Mouse (Mus musculus): ENCODE data around the gene Pcdh10. TPM values are rescaled to one million over a fixed set of nuclear protein-coding genes. Genes with fewer than 3 reads are reported as not detected.

The Pcdh10 gene
- total RNA-seq (2021): 100 to 1,000 TPM; 113 to 132 TPM
- long read RNA-seq, full-length matches to known transcripts: 19 of 26 reads
- long read RNA-seq, partial matches to known transcripts: 3 of 26 reads
- long read RNA-seq, other reads (novel, unspliced or antisense): 4 of 26 reads

DNA sequence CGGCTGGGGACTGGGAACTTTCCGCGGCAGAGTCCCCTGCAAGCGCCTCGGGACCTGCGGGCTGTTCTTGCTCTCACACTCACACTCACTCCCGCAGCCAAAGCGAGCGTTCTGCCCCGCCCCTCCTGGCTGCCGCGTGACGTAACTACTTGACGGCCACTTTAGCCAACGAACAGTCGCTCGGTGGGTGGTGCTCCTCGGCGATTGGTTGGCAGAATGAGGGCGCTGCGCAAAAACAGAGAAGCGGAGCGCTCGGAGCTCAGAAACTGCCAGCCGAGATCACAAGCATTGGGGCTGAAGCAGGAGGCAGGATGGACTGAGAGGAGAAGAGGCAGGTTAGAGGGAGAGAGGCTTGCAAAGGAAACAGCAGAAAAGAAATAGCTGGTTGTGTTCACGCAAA, at the start of gene Pcdh10:
Pcdh10 (plus strand) TSS at position 254 of the 400 bp plus-strand sequence.
- DNase-seq (ENCODE audit: low spot score in 2 of 2): peak; percentile 97 to 98

DNA sequence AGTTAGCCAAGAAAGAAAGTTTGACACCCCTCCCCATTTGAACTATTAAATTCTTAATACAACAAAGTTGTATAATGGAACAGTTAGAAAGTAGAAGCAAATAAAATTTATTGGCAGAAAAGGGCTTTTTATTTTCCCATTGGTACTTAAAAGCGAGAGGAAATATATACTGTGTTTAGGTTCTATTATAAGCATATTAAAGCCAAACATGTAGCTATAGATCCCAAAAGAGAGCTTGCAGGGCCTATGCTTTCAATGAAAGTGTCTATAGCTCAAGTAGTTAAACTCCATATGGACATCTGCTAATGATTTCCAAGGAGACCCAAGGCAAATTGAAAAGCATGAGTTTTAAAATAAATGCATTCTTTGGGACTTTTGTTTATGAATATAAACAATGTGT, 22.3 kb upstream of the Pcdh10 start:
- DNase-seq (ENCODE audit: low spot score in 2 of 2): no peak

DNA sequence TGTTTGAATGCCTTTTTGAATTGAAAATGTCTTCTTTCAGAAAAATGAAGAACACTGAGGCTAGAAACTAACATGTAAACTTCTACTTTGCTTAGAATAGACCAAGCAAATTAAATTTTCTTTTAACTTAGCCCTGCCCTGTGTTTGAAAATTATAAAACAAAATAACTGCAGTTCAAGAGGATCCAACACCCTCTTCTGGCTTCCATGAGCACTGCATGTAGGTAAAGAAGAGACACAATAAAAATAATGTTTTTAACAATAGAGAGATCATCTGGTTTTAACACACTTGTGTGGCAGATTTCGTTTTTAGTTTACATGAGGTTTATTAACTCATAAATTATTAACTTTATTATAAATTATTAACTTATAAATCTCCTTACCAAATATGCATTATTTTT, 9.2 kb upstream of the Pcdh10 start:
- DNase-seq (ENCODE audit: low spot score in 2 of 2): no peak

DNA sequence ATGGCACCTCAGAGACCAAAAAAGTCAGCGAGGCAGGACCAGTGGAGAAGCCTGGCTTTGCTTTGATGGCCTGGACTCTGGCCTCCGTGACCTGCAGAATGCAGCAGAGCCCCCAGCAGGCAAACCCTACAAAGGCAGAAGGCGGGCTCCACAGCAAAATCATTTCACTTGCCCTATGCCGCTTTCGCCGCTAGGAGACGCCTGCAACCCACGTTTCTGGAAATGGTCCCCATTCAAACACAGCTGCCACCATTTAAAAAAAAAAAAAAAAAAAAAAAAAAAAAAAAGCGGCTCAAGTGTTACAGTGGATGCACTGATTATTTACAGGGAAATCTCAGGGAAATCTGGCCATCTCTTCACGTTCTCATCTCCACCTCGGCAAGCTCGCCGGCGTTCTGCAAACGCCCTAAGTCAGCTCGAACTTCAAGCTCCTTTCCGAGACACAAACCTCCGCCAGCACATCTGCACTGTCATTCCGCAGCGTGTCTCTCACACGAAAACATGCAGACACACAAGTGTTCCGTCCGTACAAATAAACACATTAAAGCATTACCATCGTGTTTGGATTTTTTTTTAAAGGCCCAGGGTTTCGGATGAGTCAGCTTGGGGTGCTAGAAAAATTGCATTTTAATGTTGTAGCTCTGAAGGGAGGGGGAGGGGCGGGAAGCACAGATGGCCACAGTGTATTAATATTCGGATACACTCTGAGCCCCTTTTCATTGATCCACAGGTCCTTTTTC, 2.3 kb upstream of the Pcdh10 start:
- DNase-seq (ENCODE audit: low spot score in 2 of 2): peak; percentile 85 to 92

DNA sequence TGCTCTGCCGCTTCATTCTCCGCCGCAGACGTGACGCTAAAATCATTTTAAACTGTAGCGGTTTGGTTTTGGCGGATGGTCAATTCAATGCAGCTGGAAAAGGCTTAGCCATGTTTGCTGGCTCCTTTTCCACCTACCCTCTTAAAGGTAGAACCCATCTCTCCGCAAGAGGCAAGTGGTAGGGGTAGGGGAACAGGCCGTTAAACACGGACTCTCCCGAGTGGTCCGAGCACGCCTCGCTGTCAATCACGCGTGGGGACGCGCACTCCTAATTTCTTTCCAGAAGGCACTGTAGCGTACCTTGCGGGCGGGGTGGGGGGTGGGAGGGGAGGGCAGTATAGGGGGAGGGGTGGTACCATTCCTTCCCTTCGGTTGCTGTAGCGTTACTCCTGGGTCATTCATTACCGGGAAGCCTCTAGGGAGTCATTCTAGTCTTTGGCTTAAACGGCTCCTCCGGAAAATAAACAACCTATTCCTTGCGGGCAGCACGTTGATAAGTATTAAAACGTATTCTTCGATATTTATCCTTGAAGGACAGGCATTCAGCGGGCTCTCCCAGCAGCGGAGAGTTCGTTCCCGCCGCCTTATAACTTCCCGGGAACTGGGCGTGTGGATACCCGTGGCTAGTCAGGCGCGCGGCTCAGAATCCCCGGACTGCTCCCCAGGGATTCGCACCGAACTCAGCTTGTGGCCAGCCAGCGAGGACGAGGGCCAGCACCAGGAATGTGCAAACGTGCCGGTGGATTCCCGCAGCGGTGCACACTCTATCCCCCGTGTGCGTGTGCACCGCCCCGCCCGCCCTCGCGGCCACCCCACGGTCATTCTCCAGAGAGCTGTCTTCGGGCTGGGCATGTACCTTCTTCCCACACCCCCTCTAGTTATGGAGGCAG, 1.5 kb upstream of the Pcdh10 start:
- DNase-seq (ENCODE audit: low spot score in 2 of 2): peak; percentile 50 to 65

DNA sequence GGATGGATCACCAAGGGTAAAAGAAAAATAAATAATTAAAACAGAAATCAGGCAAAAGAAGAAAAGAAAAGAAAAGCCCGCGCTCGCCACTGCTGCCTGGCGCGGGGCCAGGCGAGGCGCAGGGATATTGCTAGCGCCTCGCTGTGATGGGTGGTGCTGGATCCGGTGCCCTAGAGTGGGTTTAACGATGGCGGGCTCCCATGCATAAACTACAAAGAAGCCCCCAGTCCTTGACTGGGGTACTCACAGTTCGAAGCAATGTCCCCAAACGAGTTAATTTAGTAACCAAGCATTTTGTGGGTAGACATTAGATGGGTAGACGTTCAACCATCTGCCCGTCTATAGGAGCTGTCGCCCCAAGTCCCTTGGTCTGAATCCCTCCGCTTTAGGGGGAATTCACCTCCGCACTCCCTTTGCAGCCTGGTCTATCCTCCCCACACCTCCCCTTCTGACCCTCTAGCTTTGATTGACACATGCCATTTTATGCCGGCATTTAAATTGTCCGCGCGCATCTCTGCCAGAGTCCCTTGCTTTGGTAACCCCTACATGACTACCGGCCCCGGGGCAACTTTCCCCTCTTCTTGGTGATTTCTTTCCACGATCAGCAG, 703 bp upstream of the Pcdh10 start:
- DNase-seq (ENCODE audit: low spot score in 2 of 2): peak; percentile 64 to 74

DNA sequence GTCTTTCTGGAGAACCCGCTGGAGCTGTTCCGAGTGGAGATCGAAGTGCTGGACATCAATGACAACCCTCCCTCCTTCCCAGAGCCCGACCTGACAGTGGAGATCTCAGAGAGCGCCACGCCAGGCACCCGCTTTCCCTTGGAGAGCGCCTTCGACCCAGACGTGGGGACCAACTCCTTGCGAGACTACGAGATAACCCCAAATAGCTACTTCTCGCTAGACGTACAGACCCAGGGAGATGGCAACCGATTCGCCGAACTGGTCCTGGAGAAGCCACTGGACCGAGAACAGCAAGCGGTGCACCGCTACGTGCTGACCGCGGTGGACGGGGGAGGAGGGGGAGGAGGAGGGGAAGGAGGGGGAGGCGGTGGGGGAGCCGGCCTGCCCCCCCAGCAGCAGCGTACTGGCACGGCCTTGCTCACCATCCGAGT, 1.4 kb downstream of the Pcdh10 start:
- DNase-seq (ENCODE audit: low spot score in 2 of 2): peak in 1 of 2 experiments; percentile 35

DNA sequence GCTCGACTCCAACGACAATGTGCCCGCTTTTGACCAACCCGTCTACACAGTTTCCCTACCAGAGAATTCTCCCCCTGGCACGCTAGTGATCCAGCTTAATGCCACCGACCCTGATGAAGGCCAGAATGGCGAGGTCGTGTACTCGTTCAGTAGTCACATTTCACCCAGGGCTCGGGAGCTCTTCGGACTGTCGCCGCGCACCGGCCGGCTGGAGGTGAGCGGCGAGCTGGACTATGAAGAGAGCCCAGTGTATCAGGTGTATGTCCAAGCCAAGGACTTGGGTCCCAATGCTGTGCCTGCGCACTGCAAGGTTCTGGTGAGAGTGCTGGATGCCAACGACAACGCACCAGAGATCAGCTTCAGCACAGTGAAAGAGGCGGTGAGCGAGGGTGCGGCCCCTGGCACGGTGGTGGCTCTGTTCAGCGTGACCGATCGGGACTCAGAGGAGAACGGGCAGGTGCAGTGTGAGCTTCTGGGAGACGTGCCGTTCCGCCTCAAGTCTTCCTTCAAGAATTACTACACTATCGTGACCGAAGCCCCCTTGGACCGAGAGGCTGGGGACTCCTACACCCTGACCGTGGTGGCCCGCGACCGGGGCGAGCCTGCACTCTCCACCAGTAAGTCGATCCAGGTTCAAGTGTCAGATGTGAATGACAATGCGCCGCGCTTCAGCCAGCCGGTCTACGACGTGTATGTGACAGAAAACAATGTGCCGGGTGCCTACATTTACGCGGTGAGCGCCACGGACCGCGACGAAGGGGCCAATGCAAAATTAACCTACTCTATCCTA, 2.0 kb downstream of the Pcdh10 start:
- DNase-seq (ENCODE audit: low spot score in 2 of 2): peak; percentile 41 to 51

DNA sequence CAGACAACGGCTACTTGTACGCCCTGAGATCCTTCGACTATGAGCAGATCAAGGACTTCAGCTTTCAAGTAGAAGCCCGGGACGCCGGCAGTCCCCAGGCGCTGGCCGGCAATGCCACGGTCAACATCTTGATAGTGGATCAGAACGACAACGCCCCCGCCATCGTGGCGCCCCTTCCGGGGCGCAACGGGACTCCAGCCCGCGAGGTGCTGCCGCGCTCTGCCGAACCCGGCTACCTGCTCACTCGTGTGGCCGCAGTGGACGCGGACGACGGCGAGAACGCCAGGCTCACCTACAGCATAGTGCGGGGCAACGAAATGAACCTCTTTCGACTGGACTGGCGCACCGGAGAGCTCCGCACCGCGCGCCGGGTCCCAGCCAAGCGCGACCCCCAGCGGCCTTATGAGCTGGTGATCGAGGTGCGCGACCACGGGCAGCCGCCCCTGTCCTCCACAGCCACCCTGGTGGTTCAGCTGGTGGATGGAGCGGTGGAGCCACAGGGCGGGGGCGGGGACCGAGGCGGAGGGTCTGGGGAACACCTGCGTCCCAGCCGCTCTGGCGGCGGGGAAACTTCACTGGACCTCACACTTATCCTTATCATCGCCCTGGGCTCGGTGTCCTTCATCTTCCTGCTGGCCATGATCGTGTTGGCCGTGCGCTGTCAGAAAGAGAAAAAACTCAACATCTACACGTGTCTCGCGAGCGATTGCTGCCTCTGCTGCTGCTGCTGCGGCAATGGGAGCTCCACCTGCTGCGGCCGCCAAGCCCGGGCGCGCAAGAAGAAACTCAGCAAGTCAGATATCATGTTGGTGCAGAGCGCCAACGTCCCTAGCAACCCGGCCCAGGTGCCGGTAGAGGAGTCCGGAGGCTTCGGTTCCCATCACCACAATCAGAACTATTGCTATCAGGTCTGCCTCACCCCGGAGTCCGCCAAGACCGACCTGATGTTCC, 2.9 kb downstream of the Pcdh10 start:
- peak; percentile 41 to 62 for DNase-seq (ENCODE audit: low spot score in 2 of 2)

DNA sequence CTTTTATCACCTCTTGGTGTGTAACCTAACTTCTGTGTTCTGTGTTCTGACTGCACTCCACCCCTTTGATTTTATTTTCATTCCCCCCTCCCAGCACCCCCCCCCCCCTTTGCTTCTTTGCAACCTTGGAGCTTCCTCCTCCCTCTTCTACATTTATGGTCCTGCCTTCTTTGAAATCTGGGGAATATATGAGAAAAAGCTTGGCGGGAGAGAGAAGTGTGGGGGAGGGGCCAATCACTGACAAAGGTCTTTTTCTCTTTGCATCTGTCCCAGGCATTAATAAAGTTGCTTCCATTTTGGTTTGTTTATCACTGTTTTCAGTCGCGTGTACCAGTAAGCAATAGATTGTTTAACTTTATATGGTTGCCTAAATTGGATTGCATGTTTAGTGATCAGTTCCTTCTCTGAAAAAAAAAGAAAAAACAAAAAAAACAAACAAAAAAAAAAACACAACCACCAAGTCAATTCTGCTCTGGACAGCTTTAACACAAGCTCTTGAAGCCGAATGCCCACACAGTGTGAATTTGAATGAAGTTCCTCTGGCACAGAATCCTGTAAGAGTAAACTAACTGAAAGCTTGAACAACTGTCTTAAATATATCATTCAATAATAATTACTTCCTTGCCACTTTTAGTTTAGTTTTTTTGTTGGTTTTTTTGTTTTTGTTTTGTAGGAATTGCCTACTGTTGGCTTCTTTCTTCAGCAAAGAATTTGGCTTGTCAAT, 4.0 kb downstream of the Pcdh10 start:
- peak in 1 of 2 experiments; percentile 26 for DNase-seq (ENCODE audit: low spot score in 2 of 2)

DNA sequence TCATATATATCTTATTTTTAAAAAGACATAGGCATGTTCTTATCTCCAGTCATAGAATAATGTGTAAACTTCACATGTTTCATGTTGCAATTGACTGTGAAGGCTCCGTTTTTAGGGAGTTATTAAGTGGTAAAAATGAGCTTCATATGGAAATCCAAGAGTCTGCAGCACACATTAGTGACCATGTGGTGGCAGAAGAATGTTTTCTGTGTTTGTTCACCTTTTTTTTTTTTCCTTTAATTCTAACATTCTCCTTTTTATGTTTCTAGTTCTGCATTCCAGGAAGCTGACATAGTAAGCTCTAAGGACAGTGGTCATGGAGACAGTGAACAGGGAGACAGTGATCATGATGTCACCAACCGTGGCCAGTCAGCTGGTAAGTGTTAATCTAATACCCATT, 5.6 kb downstream of the Pcdh10 start:
- no peak for DNase-seq (ENCODE audit: low spot score in 2 of 2)

DNA sequence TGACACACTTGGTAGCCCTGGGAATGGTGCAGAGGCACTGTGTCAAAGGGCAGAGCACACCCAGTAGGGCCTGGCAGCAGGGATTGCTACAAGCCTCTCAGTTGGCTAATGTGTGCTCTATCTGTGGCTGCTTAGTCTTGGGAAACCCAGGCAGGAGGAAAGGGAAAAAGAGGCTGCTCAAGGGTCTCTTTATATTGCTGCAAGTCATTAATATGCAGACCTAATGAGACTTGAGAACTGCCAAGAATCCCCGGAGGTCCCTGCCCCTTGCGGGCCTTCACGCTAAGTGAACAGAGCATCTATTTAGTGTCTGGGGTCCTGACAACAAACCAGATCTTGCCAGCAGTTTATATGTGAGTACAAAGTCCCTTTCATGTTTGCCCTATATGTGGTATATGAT, 6.8 kb downstream of the Pcdh10 start:
- peak; percentile 14 to 49 for DNase-seq (ENCODE audit: low spot score in 2 of 2)

DNA sequence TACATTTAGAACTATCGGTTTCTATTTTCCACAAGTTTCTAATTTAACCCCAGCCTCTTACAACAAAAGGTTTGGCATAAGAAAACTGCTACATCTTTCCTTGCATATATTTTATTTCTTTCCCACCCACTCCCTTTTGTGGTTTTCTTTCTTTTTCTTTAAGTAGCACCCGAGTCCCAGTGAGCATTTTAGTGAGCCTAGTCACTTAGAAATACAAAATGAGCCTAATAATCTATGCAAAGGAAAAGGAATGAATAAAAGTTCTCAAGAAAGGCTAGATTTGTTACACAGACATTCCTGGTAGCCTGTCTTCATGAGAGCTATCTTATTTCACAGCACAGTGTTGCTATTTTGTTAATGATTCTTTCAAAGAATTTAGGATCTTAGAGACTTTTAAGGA, 7.3 kb downstream of the Pcdh10 start:
- no peak for DNase-seq (ENCODE audit: low spot score in 2 of 2)

DNA sequence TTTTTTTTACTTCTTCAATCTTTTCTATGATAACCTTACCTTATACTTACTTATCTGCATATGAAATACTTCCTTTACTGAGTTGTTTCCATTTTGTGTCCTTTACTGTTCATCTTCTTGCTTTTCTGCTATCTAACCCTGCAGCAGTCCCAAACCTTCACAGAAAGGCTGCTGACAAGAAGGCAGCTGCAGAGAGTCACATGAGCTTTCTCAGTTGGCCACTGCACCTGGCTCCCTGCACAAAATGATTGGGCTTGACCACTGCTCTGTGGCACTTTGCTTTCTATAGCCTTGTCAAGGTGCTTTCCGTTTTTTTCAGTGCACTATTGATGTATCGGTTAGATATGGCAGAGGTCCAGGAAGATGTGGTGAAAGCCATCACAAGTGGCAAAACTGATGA, 8.3 kb downstream of the Pcdh10 start:
- DNase-seq (ENCODE audit: low spot score in 2 of 2): no peak

DNA sequence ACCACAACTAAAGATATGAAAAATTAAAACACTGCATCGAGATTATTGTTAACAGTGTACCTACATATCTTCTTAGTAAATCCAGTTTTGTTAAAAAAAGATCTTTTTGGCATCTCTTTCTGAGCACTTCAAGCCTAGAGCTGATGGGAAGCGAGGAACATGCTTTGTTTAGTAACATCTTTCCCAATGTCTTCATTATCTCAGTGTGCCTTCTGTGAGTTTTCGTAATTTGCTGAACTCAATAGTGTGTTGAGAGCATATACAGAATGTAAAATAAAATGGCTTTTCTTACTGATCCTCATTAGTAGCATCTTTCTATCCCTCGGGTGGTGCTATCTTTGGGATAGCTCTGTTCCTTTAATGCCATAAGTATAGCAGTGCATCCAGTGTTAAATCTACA, 18.9 kb downstream of the Pcdh10 start:
- no peak for DNase-seq (ENCODE audit: low spot score in 2 of 2)

DNA sequence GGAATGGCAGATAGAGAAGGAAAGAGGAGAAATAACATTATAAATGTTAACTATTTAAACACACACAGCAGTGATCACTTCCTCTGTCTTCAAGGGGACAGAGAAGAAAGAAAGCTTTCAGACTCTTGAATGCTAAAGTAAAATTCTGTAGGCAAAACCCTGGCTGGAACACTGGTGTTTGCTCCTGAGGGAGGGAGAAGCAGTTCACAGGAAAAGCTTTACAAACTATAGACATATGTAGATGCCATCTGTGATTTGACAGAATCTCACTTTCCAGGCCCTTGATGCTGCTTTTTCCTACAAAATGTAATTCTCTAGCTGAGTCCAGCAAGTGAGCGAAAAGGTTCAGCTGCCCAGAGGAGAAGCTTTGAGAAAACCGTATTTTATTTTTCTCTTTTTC, 25.0 kb downstream of the Pcdh10 start:
- no peak for DNase-seq (ENCODE audit: low spot score in 2 of 2)

DNA sequence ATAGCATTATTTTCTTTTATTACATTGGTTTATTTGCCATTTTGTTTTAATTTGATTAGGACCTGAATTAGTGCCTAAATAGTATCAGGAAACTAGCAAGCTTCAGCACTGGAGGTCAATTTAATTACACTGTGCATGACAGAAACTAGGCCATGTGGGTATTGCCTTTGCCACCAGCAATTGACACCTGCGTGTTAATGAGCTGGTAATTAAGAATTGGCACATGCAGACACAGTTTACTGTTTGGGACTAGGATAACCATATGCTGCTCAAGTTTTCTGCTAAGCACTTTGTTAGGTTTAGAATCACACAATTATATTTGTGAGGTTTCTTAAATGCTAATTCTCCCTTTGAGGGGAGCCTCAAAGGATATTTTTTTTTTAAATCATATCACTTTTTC, 53.5 kb downstream of the Pcdh10 start:
- no peak for DNase-seq (ENCODE audit: low spot score in 2 of 2)

DNA sequence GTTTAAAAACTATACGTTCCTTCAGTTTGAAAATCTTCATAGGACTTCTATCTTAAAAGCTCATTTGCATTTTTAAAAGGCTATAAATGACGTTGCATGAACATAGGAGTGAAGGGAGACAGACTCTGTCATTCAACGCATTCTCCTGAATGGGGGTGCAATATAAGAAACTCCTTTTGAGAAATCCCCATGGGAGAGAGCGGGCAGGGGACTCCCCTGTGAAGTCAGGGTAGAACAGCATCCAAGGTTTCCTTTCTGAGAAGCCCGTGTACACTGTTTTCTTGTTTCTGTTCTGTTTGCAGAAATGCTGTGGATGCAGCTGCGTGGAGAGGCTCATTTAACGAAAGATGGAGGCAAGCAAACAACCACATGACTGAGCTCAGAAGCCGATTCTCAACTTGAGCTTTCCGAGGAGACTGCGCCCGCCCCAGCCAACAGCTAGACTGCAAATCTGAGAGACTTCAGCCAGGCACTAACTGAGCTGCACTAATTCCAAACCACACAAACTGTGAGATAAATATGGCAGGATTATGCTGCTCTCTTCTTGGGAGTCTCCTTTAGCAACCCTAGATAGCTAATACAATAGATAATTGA, 54.1 kb downstream of the Pcdh10 start:
- DNase-seq (ENCODE audit: low spot score in 2 of 2): peak; percentile 9 to 30
